Mouse (Mus musculus) megakaryocyte, adult 5-6 weeks (primary cell): ENCODE results near the gene Gm6401. TPM values are rescaled to one million over a fixed set of nuclear protein-coding genes. Genes with fewer than 3 reads are reported as not detected.
"Not testable (repeated sequence)": the region's sequence is repeated elsewhere in the genome, so short reads cannot be mapped to it uniquely, and the experiment has no call there.

ENCODE experiments used
- ATAC-seq: 2 replicates; pipeline ENCODE4 v1.8.0; 2016; ENCODE audit warnings: mild to moderate bottlenecking, inconsistent platforms; ENCODE audit not compliant: poor library complexity, severe bottlenecking
- total RNA-seq, 2 experiments: library from RNA; stranded (forward) in 1 of 2; stranded (reverse) in 1 of 2; fragments of 153-499, 151-499 nt in 1 of 2; fragments of 221-1000, 200-1000 nt in 1 of 2; gene quantifications; 2 replicates each; pipeline versions ENCODE4 v1.2.3 to v1.2.4; 2015 to 2017

Gene Gm6401
- total RNA-seq (2015) (not detected in 2 replicates), total RNA-seq (2017) (not detected in 2 replicates)

GRCm38 (mm10) chr14:41967827-41968226 is at the start of gene Gm6401:
Gm6401 (minus strand) TSS chr14:41967927.
- not testable (repeated sequence) for ATAC-seq

- not testable (repeated sequence) for ATAC-seq
These were observed 15.5 kb upstream of the Gm6401 start, which contains the start of gene Gm3543 for GRCm38 (mm10) chr14:41983225-41983624. Gm3543 (minus strand) TSS chr14:41983325.

GRCm38 (mm10) chr14:41968596-41968995 is 869 bp upstream of the Gm6401 start:
- not testable (repeated sequence) for ATAC-seq

GRCm38 (mm10) chr14:41964095-41964494 is 3.6 kb downstream of the Gm6401 start:
- not testable (repeated sequence) for ATAC-seq

GRCm38 (mm10) chr14:41943695-41944094 is 24.0 kb downstream of the Gm6401 start, which contains the start of gene 1700024B05Rik:
1700024B05Rik (plus strand) TSS chr14:41943995.
- not testable (repeated sequence) for ATAC-seq

- not testable (repeated sequence) for ATAC-seq
These were observed 43.1 kb downstream of the Gm6401 start, which contains the start of gene 1700049E17Rik1 for GRCm38 (mm10) chr14:41924649-41925048. 1700049E17Rik1 (plus strand) TSS chr14:41924949.

Other genes starting within 250 kb of the Gm6401 start
- not detected in 2 replicates for gene Gm7929, start 217.3 kb downstream of the Gm6401 start, total RNA-seq (2015)
- gene Gm7929, start 217.3 kb downstream of the Gm6401 start, total RNA-seq (2017): not detected in 2 replicates
- gene Gm47189, start 195.5 kb downstream of the Gm6401 start, total RNA-seq (2015): not detected in 2 replicates
- not detected in 2 replicates for gene Gm47189, start 195.5 kb downstream of the Gm6401 start, total RNA-seq (2017)
- not detected in 2 replicates for gene Gm7980, start 60.6 kb downstream of the Gm6401 start, total RNA-seq (2015)
- not detected in 2 replicates for gene Gm7980, start 60.6 kb downstream of the Gm6401 start, total RNA-seq (2017)
- gene 1700049E17Rik1, start 43.0 kb downstream of the Gm6401 start, total RNA-seq (2015): not detected in 2 replicates
- not detected in 2 replicates for gene 1700049E17Rik1, start 43.0 kb downstream of the Gm6401 start, total RNA-seq (2017)
- not detected in 2 replicates for gene 1700024B05Rik, start 23.9 kb downstream of the Gm6401 start, total RNA-seq (2015)
- gene 1700024B05Rik, start 23.9 kb downstream of the Gm6401 start, total RNA-seq (2017): not detected in 2 replicates
- not detected in 2 replicates for gene Gm3543, start 15.4 kb upstream of the Gm6401 start, total RNA-seq (2015)
- not detected in 2 replicates for gene Gm3543, start 15.4 kb upstream of the Gm6401 start, total RNA-seq (2017)
- not detected in 2 replicates for gene Gm7951, start 149.4 kb upstream of the Gm6401 start, total RNA-seq (2015)
- gene Gm7951, start 149.4 kb upstream of the Gm6401 start, total RNA-seq (2017): not detected in 2 replicates
- not detected in 2 replicates for gene Gm17027, start 194.7 kb upstream of the Gm6401 start, total RNA-seq (2015)
- not detected in 2 replicates for gene Gm17027, start 194.7 kb upstream of the Gm6401 start, total RNA-seq (2017)
- gene Gm3573, start 222.9 kb upstream of the Gm6401 start, total RNA-seq (2015): not detected in 2 replicates
- not detected in 2 replicates for gene Gm3573, start 222.9 kb upstream of the Gm6401 start, total RNA-seq (2017)